ENCODE assay signal across 16 mouse cellular contexts in genomic region chr6:135026755-135027154, GRCm38 (mm10). TPM values are rescaled to one million over a fixed set of nuclear protein-coding genes. Genes with fewer than 3 reads are reported as not detected.
DNase-seq lines count a peak whose midpoint lies in the region; ATAC-seq lines count a peak whose summit lies in the region.
"Had no signal": no experiment of that assay in that cellular context is flagged by ENCODE, and none has a peak within 500 bp of the region (broad histone marks: within the 10 kb centered on the region; RNA-seq: fewer than 3 reads in every experiment).

No protein-coding gene starts in this region.

- no peak overlapping the region for H3K9ac ChIP-seq in heart, embryonic 11.5 days (ENCODE audit: low read depth, low read length)
- no peak overlapping the region for H3K9ac ChIP-seq in stomach, embryonic 16.5 days (ENCODE audit: low read length)
- H3K9ac ChIP-seq: kidney, embryonic 15.5 days; liver, embryonic 15.5 days had no signal

- H3K9me3 ChIP-seq in heart, embryonic 11.5 days (replicated peaks; ENCODE audit: control insufficient read depth, low read length), result no peaks in the 10 kb centered on the region
- no peaks in the 10 kb centered on the region for H3K9me3 ChIP-seq in stomach, embryonic 16.5 days (replicated peaks; ENCODE audit: control insufficient read depth, low read length)
- H3K9me3 ChIP-seq: kidney, embryonic 15.5 days; liver, embryonic 15.5 days had no signal

- H3K4me2 ChIP-seq in heart, embryonic 11.5 days, result no peak overlapping the region
- no peak overlapping the region for H3K4me2 ChIP-seq in stomach, embryonic 16.5 days (ENCODE audit: low read depth, low read length)
- H3K4me2 ChIP-seq: kidney, embryonic 15.5 days; liver, embryonic 15.5 days; midbrain, embryonic 11.5 days had no signal

- H3K4me3 ChIP-seq in heart, embryonic 11.5 days (ENCODE audit: low read depth, low read length), result no peak overlapping the region
- no peak overlapping the region for H3K4me3 ChIP-seq in stomach, embryonic 16.5 days (replicated peaks; ENCODE audit: low read length)
- H3K4me3 ChIP-seq: erythroblast, embryonic 14.5 days; gastrocnemius, adult 2 months; kidney, embryonic 15.5 days; liver, embryonic 15.5 days; myocyte had no signal

- H3K27ac ChIP-seq in heart, embryonic 11.5 days (ENCODE audit: low read depth, low read length), result no peak overlapping the region
- H3K27ac ChIP-seq in stomach, embryonic 16.5 days (ENCODE audit: low read length), result peak overlapping the region; percentile 68
- H3K27ac ChIP-seq: gastrocnemius, adult 2 months; kidney, embryonic 15.5 days; liver, embryonic 15.5 days had no signal

- peaks cover 6% of the 10 kb centered on the region; the same call in 1 of the 2 replicates for H3K4me1 ChIP-seq in heart, embryonic 11.5 days (ENCODE audit: control insufficient read depth, insufficient read depth, low read length)
- H3K4me1 ChIP-seq in stomach, embryonic 16.5 days (ENCODE audit: control insufficient read depth, insufficient read depth, low read length), result no peaks in the 10 kb centered on the region; the same call in 1 of the 2 replicates
- H3K4me1 ChIP-seq: liver, embryonic 15.5 days had no signal

- intact Hi-C loops in heart, postnatal 10 days (cut with DNase I), result loop anchor here (1.0 to 2.0 kb wide), 2 partner anchors 60 to 118 kb away; no protein-coding TSS in a partner anchor
- intact Hi-C loops in left cerebral cortex, postnatal 4 days (cut with DNase I), result loop anchor here (5.0 kb wide), 1 partner anchor 116 kb away; no protein-coding TSS in a partner anchor

- ATAC-seq in heart, embryonic 11.5 days (replicated peaks; ENCODE audit: insufficient number of reproducible peaks, low FRiP score, low TSS enrichment), result no peak
- ATAC-seq in stomach, embryonic 16.5 days (ENCODE audit: insufficient read depth, low FRiP score), result no peak

- peak; percentile 28 to 47 for DNase-seq in heart, postnatal 10 days
- peak; percentile 55 for DNase-seq in urinary bladder, postnatal 14 days (ENCODE audit: low spot score)
- DNase-seq in urinary bladder, adult 2 months (ENCODE audit: low spot score), result no peak
- peak; percentile 67 for DNase-seq in adrenal gland, adult 2 months
- DNase-seq in left cerebral cortex, postnatal 4 days, result no peak
- no peak for DNase-seq in thymus, postnatal 25 days
- DNase-seq: cerebellum, adult 11 months; gastrocnemius, adult 2 months had no signal

- 61% methylated on average over 2 of the region's 2 CpGs for WGBS in heart, embryonic 11.5 days (ENCODE audit: insufficient replicate concordance)
- WGBS in stomach, embryonic 16.5 days, result 82% methylated on average over 2 of the region's 2 CpGs

- H3K36me3 ChIP-seq in heart, embryonic 11.5 days (ENCODE audit: control insufficient read depth, insufficient read depth, low read length), result peaks cover 15% of the 10 kb centered on the region
- peaks cover 13% of the 10 kb centered on the region; the same call in 1 of the 2 replicates for H3K36me3 ChIP-seq in stomach, embryonic 16.5 days (ENCODE audit: control insufficient read depth, insufficient read depth, low read length)

- no peaks in the 10 kb centered on the region for H3K27me3 ChIP-seq in heart, embryonic 11.5 days (ENCODE audit: control insufficient read depth, insufficient read depth, low read length)
- H3K27me3 ChIP-seq in stomach, embryonic 16.5 days (ENCODE audit: control insufficient read depth, insufficient read depth, low read length), result no peaks in the 10 kb centered on the region
- H3K27me3 ChIP-seq: kidney, embryonic 15.5 days; liver, embryonic 15.5 days had no signal

RNA-seq across cellular contexts. Expression of gene Ddx47, which starts 15.3 kb away (rescaled TPM):
- 10 to 100 TPM; 43.0 to 47.6 TPM for total RNA-seq in heart, postnatal 10 days (2021)
- 74.6 and 78.3 TPM in 2 replicates for polyA plus RNA-seq in heart, embryonic 11.5 days (2014; fragmentation: Nextera tagmentation; extraction: Ambion mirVana)
- 80.2 and 86.4 TPM in 2 replicates for polyA plus RNA-seq in urinary bladder, adult 2 months (2012; rRNA removed)
- 10 to 100 TPM; 57.9 to 61.4 TPM for total RNA-seq in adrenal gland, adult 2 months (2021)
- 21.7 and 23.0 TPM in 2 replicates for polyA plus RNA-seq in adrenal gland, adult 2 months (2012; rRNA removed)
- polyA plus RNA-seq in stomach, embryonic 16.5 days (2015; fragmentation: Nextera tagmentation; extraction: Ambion mirVana), result 104 and 105 TPM in 2 replicates
- total RNA-seq in left cerebral cortex, postnatal 4 days (2021), result 10 to 100 TPM; 56.9 to 57.4 TPM

RNA-seq across cellular contexts. Expression of gene Gprc5a, which starts 38.7 kb away (rescaled TPM):
- 1 to 10 TPM; 2.5 to 4.0 TPM for total RNA-seq in heart, postnatal 10 days (2021)
- polyA plus RNA-seq in heart, embryonic 11.5 days (2014; fragmentation: Nextera tagmentation; extraction: Ambion mirVana), result 3.4 and 4.3 TPM in 2 replicates
- polyA plus RNA-seq in urinary bladder, adult 2 months (2012; rRNA removed), result 2.0 and 3.5 TPM in 2 replicates
- 1 to 10 TPM in 1 of 2 experiments, under 1 TPM in 1; 0.55 to 1.0 TPM for total RNA-seq in adrenal gland, adult 2 months (2021)
- 0.18 and 0.27 TPM in 2 replicates for polyA plus RNA-seq in adrenal gland, adult 2 months (2012; rRNA removed)
- 24.7 and 30.4 TPM in 2 replicates for polyA plus RNA-seq in stomach, embryonic 16.5 days (2015; fragmentation: Nextera tagmentation; extraction: Ambion mirVana)
- total RNA-seq in left cerebral cortex, postnatal 4 days (2021), result under 1 TPM; 0.28 to 0.36 TPM
- polyA plus RNA-seq: erythroblast, embryonic 14.5 days had no signal

RNA-seq across cellular contexts. Expression of gene Apold1, which starts 45.2 kb away (rescaled TPM):
- total RNA-seq in heart, postnatal 10 days (2021), result 10 to 100 TPM; 15.9 to 24.3 TPM
- polyA plus RNA-seq in heart, embryonic 11.5 days (2014; fragmentation: Nextera tagmentation; extraction: Ambion mirVana), result 4.3 TPM in 2 replicates
- polyA plus RNA-seq in urinary bladder, adult 2 months (2012; rRNA removed), result 1.9 TPM in 2 replicates
- total RNA-seq in adrenal gland, adult 2 months (2021), result 1 to 10 TPM; 3.9 to 4.7 TPM
- 2.0 TPM in 2 replicates for polyA plus RNA-seq in adrenal gland, adult 2 months (2012; rRNA removed)
- polyA plus RNA-seq in stomach, embryonic 16.5 days (2015; fragmentation: Nextera tagmentation; extraction: Ambion mirVana), result 2.2 and 2.9 TPM in 2 replicates
- 1 to 10 TPM; 4.2 to 4.3 TPM for total RNA-seq in left cerebral cortex, postnatal 4 days (2021)
- total RNA-seq: neutrophil, adult 5-6 weeks had no signal

Comparison
In these comparisons a context has a peak if more than half of its experiments do, and no peak if none do; other contexts are left out.
1. DNase-seq: peak in heart, postnatal 10 days (2 of 2), urinary bladder, postnatal 14 days (single experiment) and adrenal gland, adult 2 months (single experiment); none in urinary bladder, adult 2 months (single experiment), left cerebral cortex, postnatal 4 days (single experiment) and thymus, postnatal 25 days (single experiment).